ENCODE assay signal across 27 mouse cellular contexts in the genomic region with DNA sequence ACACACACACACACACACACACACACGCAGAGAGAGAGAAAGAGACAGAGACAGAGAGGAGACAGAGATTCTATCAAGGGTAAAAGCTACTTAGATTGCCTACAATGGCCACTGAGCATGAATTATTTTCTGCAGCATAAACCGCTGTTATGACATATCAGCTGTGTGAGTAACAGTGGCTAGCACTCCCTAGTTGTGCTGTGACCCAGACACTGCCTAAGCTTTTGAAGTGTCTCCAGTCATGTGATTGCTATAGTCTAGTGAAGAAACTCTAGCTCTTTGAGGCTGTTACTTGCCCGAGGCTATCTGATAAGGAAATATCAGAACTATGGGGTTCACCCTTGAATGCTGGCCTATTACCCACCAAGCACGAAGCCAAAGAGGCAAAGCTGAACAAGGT.
"Had no signal": no experiment of that assay in that cellular context is flagged by ENCODE, and none has a peak within 500 bp of the region (broad histone marks: within the 10 kb centered on the region; RNA-seq: fewer than 3 reads in every experiment).

No protein-coding gene starts in this region.

- ATAC-seq: hindbrain, embryonic 16.5 days; inflammation-experienced regulatory T-cells, adult 6 months had no signal

- H3K27me3 ChIP-seq: heart, embryonic 12.5 days; hindbrain, embryonic 12.5 days; kidney, embryonic 15.5 days; limb, embryonic 12.5 days; liver, embryonic 13.5 days; liver, embryonic 15.5 days had no signal

- H3K27ac ChIP-seq: heart, embryonic 10.5 days; hindbrain, embryonic 10.5 days; hindbrain, embryonic 12.5 days; hindbrain, embryonic 14.5 days; kidney, embryonic 15.5 days; kidney, postnatal 0 days; limb, embryonic 10.5 days; limb, embryonic 12.5 days; liver, embryonic 13.5 days; liver, embryonic 15.5 days had no signal

- H3K4me3 ChIP-seq: heart, embryonic 10.5 days; heart, embryonic 12.5 days; hindbrain, embryonic 10.5 days; hindbrain, embryonic 12.5 days; kidney, embryonic 15.5 days; limb, embryonic 10.5 days; limb, embryonic 12.5 days; liver, embryonic 13.5 days; liver, embryonic 15.5 days had no signal

- H3K4me1 ChIP-seq: heart, embryonic 10.5 days; heart, embryonic 12.5 days; hindbrain, embryonic 10.5 days; hindbrain, embryonic 12.5 days; kidney, embryonic 15.5 days; limb, embryonic 10.5 days; limb, embryonic 12.5 days; liver, embryonic 13.5 days; liver, embryonic 15.5 days had no signal

- H3K9ac ChIP-seq: heart, embryonic 12.5 days; hindbrain, embryonic 12.5 days; hindbrain, embryonic 14.5 days; kidney, embryonic 15.5 days; limb, embryonic 12.5 days; liver, embryonic 13.5 days; liver, embryonic 15.5 days had no signal

- H3K36me3 ChIP-seq: heart, embryonic 10.5 days; heart, embryonic 12.5 days; hindbrain, embryonic 10.5 days; hindbrain, embryonic 12.5 days; kidney, embryonic 15.5 days; limb, embryonic 10.5 days; limb, embryonic 12.5 days; liver, embryonic 13.5 days; liver, embryonic 15.5 days had no signal

- H3K4me2 ChIP-seq: heart, embryonic 12.5 days; hindbrain, embryonic 12.5 days; hindbrain, embryonic 14.5 days; kidney, embryonic 15.5 days; limb, embryonic 12.5 days; liver, embryonic 11.5 days; liver, embryonic 13.5 days; liver, embryonic 15.5 days had no signal

- H3K9me3 ChIP-seq: heart, embryonic 10.5 days; heart, embryonic 12.5 days; hindbrain, embryonic 10.5 days; hindbrain, embryonic 12.5 days; kidney, embryonic 15.5 days; limb, embryonic 10.5 days; limb, embryonic 12.5 days; liver, embryonic 13.5 days; liver, embryonic 15.5 days had no signal

- DNase-seq: gastrocnemius, postnatal 14 days; gastrocnemius, postnatal 36 days; heart, adult 11 months; heart, postnatal 10 days; heart, postnatal 4 days; kidney, adult 11 months; kidney, adult 2 months; kidney, adult 9 months; kidney, postnatal 14 days; kidney, postnatal 36 days; layer of hippocampus, adult 9-11 months; layer of hippocampus, postnatal 36 days; liver; liver, embryonic 13.5 days had no signal
